Mouse (Mus musculus) liver, postnatal 0 days (tissue): ENCODE measurements around the gene Krtap28-13. TPM values are rescaled to one million over a fixed set of nuclear protein-coding genes. Genes with fewer than 3 reads are reported as not detected.

Experiments
- ATAC-seq: fragments of 200-750 bp; cut with Nextera tagmentation; 2 replicates; pipeline ENCODE4 v1.8.0; 2017; ENCODE audit warnings: mild to moderate bottlenecking, moderate library complexity
- DNase-seq: peaks from one replicate; pipeline ENCODE4 v3.0.0-alpha.2; 2016
- H3K27ac ChIP-seq: fragments of 300-500 bp; sonication (generic); 2 replicates; pipeline ENCODE4 v1.5.1; 2014; ENCODE audit warnings: antibody characterized with exemption, moderate library complexity, mild to moderate bottlenecking, low read depth
- H3K27me3 ChIP-seq: fragments of 300-500 bp; sonication (generic); 2 replicates; pipeline ENCODE4 v1.6.1; 2014; ENCODE audit warnings: low read length, control low read depth, mixed read lengths; ENCODE audit not compliant: insufficient read depth
- H3K36me3 ChIP-seq: fragments of 300-500 bp; sonication (generic); replicated peaks from 2 replicates; pipeline ENCODE4 v1.6.1; 2014; ENCODE audit warnings: mild to moderate bottlenecking, control low read depth, low read length, moderate library complexity, mixed read lengths; ENCODE audit not compliant: insufficient read depth
- H3K4me1 ChIP-seq: fragments of 300-500 bp; sonication (generic); 2 replicates; pipeline ENCODE4 v1.6.1; 2014; ENCODE audit warnings: antibody characterized with exemption, mild to moderate bottlenecking, control low read depth; ENCODE audit not compliant: insufficient read depth
- H3K4me2 ChIP-seq: fragments of 300-500 bp; sonication (generic); 2 replicates; pipeline ENCODE4 v1.6.1; 2014; ENCODE audit warnings: low read depth, mild to moderate bottlenecking, low read length, moderate library complexity, mixed read lengths
- H3K4me3 ChIP-seq: fragments of 300-500 bp; sonication (generic); 2 replicates; pipeline ENCODE4 v1.5.1; 2014; ENCODE audit warnings: low read depth, low read length
- H3K9ac ChIP-seq: fragments of 300-500 bp; sonication (generic); replicated peaks from 2 replicates; pipeline ENCODE4 v1.6.1; 2014; ENCODE audit warnings: mild to moderate bottlenecking, moderate library complexity
- H3K9me3 ChIP-seq: fragments of 300-500 bp; sonication (generic); 2 replicates; pipeline ENCODE4 v1.6.1; 2016; ENCODE audit warnings: mild to moderate bottlenecking, control low read depth, low read length, mixed read lengths
- CTCF ChIP-seq: sonication (generic); IDR thresholded peaks from 2 replicates; pipeline ENCODE4 v1.5.1; 2016; ENCODE audit warnings: antibody characterized with exemption, low read depth
- EP300 ChIP-seq: IDR thresholded peaks from 2 replicates; pipeline ENCODE4 v1.6.1; 2016; ENCODE audit warnings: antibody characterized with exemption, low read depth, mild to moderate bottlenecking
- WGBS: fragments of 180-500 bp; shearing (Covaris S2); extraction: QIAGEN DNeasy Blood & Tissue Kit; methylation state at CpG from one replicate; pipeline ENCODE4 v1.1.7; 2014; ENCODE audit not compliant: insufficient replicate concordance; 5-methylcytosine and 5-hydroxymethylcytosine counted together
- polyA plus RNA-seq: library from polyadenylated mRNA; unstranded; fragments of >200 nt; fragmentation: Nextera tagmentation; extraction: Ambion mirVana; gene quantifications from 2 replicates; pipeline ENCODE4 v1.2.1, GENCODE M21; 2015

Gene Krtap28-13
- polyA plus RNA-seq, 1 experiment from 2014 or later, result not detected

GRCm38 (mm10) chr1:83076190-83076917 is 15.6 kb downstream of the Krtap28-13 start:
- no peak for ATAC-seq
- DNase-seq, result peak; percentile 29
- WGBS, result 44% methylated on average over 11 of the region's 11 CpGs
- H3K27me3 ChIP-seq, result no peaks in the 10 kb centered on the region
- H3K4me1 ChIP-seq, result no peaks in the 10 kb centered on the region
- no peaks in the 10 kb centered on the region for H3K36me3 ChIP-seq
- no peaks in the 10 kb centered on the region for H3K9me3 ChIP-seq
- H3K27ac ChIP-seq, result no peak overlapping the region
- H3K4me3 ChIP-seq, result 0 out of 2 replicates have a peak overlapping the region, but pooled peaks have one; percentile 17
- TF ChIP-seq CTCF (peak; percentile 83), EP300 (no peak)
- peak overlapping the region; percentile 47 for H3K4me2 ChIP-seq
- H3K9ac ChIP-seq, result no peak overlapping the region

- Histone ChIP-seq H3K27ac (no peak overlapping the region), H3K9ac (no peak overlapping the region), H3K27me3 (no peaks in the 10 kb centered on the region), H3K4me3 (no peak overlapping the region), H3K9me3 (no peaks in the 10 kb centered on the region), H3K4me1 (no peaks in the 10 kb centered on the region), H3K36me3 (no peaks in the 10 kb centered on the region), H3K4me2 (no peak overlapping the region)
- TF ChIP-seq CTCF (no peak), EP300 (no peak)
- DNase-seq (no peak), ATAC-seq (no peak)
- 53% methylated on average over 6 of the region's 6 CpGs for WGBS
These were observed 16.3 kb downstream of the Krtap28-13 start for GRCm38 (mm10) chr1:83077016-83077415.

- no peak for DNase-seq
- no peak for ATAC-seq
- H3K4me1 ChIP-seq, result no peaks in the 10 kb centered on the region
- H3K9me3 ChIP-seq, result no peaks in the 10 kb centered on the region
- no peak overlapping the region for H3K9ac ChIP-seq
- H3K27ac ChIP-seq, result no peak overlapping the region
- no peak overlapping the region for H3K4me3 ChIP-seq
- TF ChIP-seq CTCF, result no peak
- no peak for TF ChIP-seq EP300
- WGBS, result 79% methylated on average over 2 of the region's 2 CpGs
- H3K36me3 ChIP-seq, result no peaks in the 10 kb centered on the region
- H3K27me3 ChIP-seq, result no peaks in the 10 kb centered on the region
- no peak overlapping the region for H3K4me2 ChIP-seq
These were observed 24.1 kb downstream of the Krtap28-13 start for GRCm38 (mm10) chr1:83084790-83085189.

- no peak for ATAC-seq
- no peaks in the 10 kb centered on the region for H3K9me3 ChIP-seq
- no peak overlapping the region for H3K9ac ChIP-seq
These were observed 30.5 kb downstream of the Krtap28-13 start for GRCm38 (mm10) chr1:83091268-83091667.

GRCm38 (mm10) chr1:83096935-83097334 is 36.2 kb downstream of the Krtap28-13 start:
- H3K27me3 ChIP-seq, result no peaks in the 10 kb centered on the region
- H3K27ac ChIP-seq, result no peak overlapping the region
- H3K4me2 ChIP-seq, result no peak overlapping the region
- no peak overlapping the region for H3K9ac ChIP-seq
- no peak for TF ChIP-seq EP300
- no peak for TF ChIP-seq CTCF
- no peaks in the 10 kb centered on the region for H3K9me3 ChIP-seq
- no peaks in the 10 kb centered on the region for H3K36me3 ChIP-seq
- H3K4me3 ChIP-seq, result no peak overlapping the region
- DNase-seq (no peak), ATAC-seq (no peak)
- 69% methylated on average over 4 of the region's 4 CpGs for WGBS
- no peaks in the 10 kb centered on the region for H3K4me1 ChIP-seq

More at GRCm38 (mm10) chr1:83091268-83091667, 30.5 kb downstream of the Krtap28-13 start:
- 57% methylated on average over 3 of the region's 3 CpGs for WGBS
- TF ChIP-seq CTCF (no peak), EP300 (no peak)
- no peak for DNase-seq
- Histone ChIP-seq H3K27ac (no peak overlapping the region), H3K4me3 (no peak overlapping the region), H3K36me3 (no peaks in the 10 kb centered on the region), H3K4me2 (no peak overlapping the region), H3K27me3 (no peaks in the 10 kb centered on the region), H3K4me1 (no peaks in the 10 kb centered on the region)

GRCm38 (mm10) chr1:83099160-83099559 is 38.4 kb downstream of the Krtap28-13 start:
- Histone ChIP-seq H3K4me1 (no peaks in the 10 kb centered on the region), H3K27ac (no peak overlapping the region), H3K9ac (no peak overlapping the region), H3K4me2 (no peak overlapping the region), H3K9me3 (no peaks in the 10 kb centered on the region), H3K4me3 (no peak overlapping the region), H3K36me3 (no peaks in the 10 kb centered on the region), H3K27me3 (no peaks in the 10 kb centered on the region)
- DNase-seq (no peak), ATAC-seq (no peak)
- TF ChIP-seq CTCF, result no peak
- no peak for TF ChIP-seq EP300
- 83% methylated on average over 2 of the region's 2 CpGs for WGBS
